Mouse (Mus musculus): Measurements from ENCODE around the gene Tbc1d2.
A peak's percentile ranks its signal among the peaks of the same experiment; 100 is the strongest.
"Not testable (repeated sequence)": the region's sequence is repeated elsewhere in the genome, so short reads cannot be mapped to it uniquely, and the experiment has no call there.

The Tbc1d2 gene

GRCm38 (mm10) chr4:46575509-46576284, 74.3 kb downstream of the Tbc1d2 start:
- not testable (repeated sequence) for DNase-seq

GRCm38 (mm10) chr4:46574841-46575240, 75.2 kb downstream of the Tbc1d2 start:
- DNase-seq: no peak

GRCm38 (mm10) chr4:46574024-46574753, 75.8 kb downstream of the Tbc1d2 start:
- DNase-seq: no peak

GRCm38 (mm10) chr4:46572616-46573015, 77.4 kb downstream of the Tbc1d2 start:
- DNase-seq: no peak

- DNase-seq: no peak
Observed at GRCm38 (mm10) chr4:46571744-46572143, 78.3 kb downstream of the Tbc1d2 start.

- DNase-seq: peak; percentile 41
Observed at GRCm38 (mm10) chr4:46569671-46570070, 80.3 kb downstream of the Tbc1d2 start.

GRCm38 (mm10) chr4:46568169-46568568, 81.8 kb downstream of the Tbc1d2 start:
- DNase-seq: no peak

- DNase-seq: no peak
Observed at GRCm38 (mm10) chr4:46566931-46567671, 82.9 kb downstream of the Tbc1d2 start.

- DNase-seq: no peak
Observed at GRCm38 (mm10) chr4:46565393-46565955, 84.5 kb downstream of the Tbc1d2 start.

GRCm38 (mm10) chr4:46564247-46564646, 85.8 kb downstream of the Tbc1d2 start:
- DNase-seq: no peak

- no peak for DNase-seq
Observed at GRCm38 (mm10) chr4:46563847-46564246, 86.2 kb downstream of the Tbc1d2 start.

- no peak for DNase-seq
Observed at GRCm38 (mm10) chr4:46562841-46563240, 87.2 kb downstream of the Tbc1d2 start.

GRCm38 (mm10) chr4:46562037-46562436, 88.0 kb downstream of the Tbc1d2 start:
- DNase-seq: no peak

GRCm38 (mm10) chr4:46560069-46560705, 89.8 kb downstream of the Tbc1d2 start:
- DNase-seq: no peak

GRCm38 (mm10) chr4:46558672-46559667, 91.0 kb downstream of the Tbc1d2 start:
- DNase-seq: no peak

GRCm38 (mm10) chr4:46556933-46557332, 93.1 kb downstream of the Tbc1d2 start:
- DNase-seq: no peak

- DNase-seq: no peak
Observed at GRCm38 (mm10) chr4:46555762-46556161, 94.2 kb downstream of the Tbc1d2 start.

Measured in embryo, embryonic 11 days (tissue).